In the genomic region with DNA sequence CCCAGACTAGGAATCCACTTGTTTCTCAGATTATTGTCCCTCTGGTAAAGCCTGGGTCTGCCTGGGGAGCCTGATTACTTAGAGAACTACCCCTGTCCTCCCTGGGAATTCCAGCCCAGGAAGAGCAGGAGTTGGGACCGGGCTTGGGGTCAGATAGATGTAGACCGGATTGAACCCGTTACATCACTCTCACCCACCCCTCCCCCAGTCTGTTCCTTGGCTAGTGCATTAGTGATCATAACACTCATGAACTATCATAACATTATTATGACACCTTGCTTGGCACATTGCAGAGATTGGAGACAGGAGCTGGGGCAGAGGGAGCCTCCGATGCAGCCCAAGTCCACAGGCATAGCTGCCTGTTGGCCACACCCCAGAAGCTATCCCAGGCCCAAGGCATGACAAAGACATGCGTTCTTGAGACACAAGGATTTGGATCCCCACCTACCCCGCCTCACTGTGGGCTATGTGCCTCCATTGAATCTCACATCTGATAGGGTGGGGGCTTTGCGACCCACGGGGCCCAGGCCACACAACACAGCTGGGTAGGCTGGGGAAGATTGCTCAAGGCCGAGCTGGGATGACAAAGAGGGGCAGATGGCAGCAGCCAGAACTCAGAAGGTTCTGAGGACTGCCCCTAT, we compare ENCODE assay signal across 9 mouse cellular contexts. TPM values are rescaled to one million over a fixed set of nuclear protein-coding genes. Genes with fewer than 3 reads are reported as not detected.
A peak's percentile ranks its signal among the peaks of the same experiment; 100 is the strongest.
DNase-seq lines count a peak whose midpoint lies in the region; ATAC-seq and TF ChIP-seq lines count a peak whose summit lies in the region.
"Had no signal": no experiment of that assay in that cellular context is flagged by ENCODE, and none has a peak within 500 bp of the region (broad histone marks: within the 10 kb centered on the region; RNA-seq: fewer than 3 reads in every experiment).

No protein-coding gene starts in this region.

- intact Hi-C loops in gastrocnemius, postnatal 36 days (cut with DNase I) = no loop called here

- H3K9me3 ChIP-seq in heart, embryonic 11.5 days (replicated peaks; ENCODE audit: control insufficient read depth, low read length) = no peaks in the 10 kb centered on the region
- no peaks in the 10 kb centered on the region for H3K9me3 ChIP-seq in embryonic facial prominence, embryonic 13.5 days
- no peaks in the 10 kb centered on the region for H3K9me3 ChIP-seq in limb, embryonic 13.5 days

- no peak for DNase-seq in heart, adult 9 months (ENCODE audit: low spot score in 2 of 2)
- no peak for DNase-seq in B cell, adult 2 months
- no peak for DNase-seq in right cerebral cortex, postnatal 25 days
- no peak for DNase-seq in gastrocnemius, postnatal 36 days

- peak overlapping the region; percentile 71; the same call in 1 of the 2 replicates for H3K4me3 ChIP-seq in heart, embryonic 11.5 days (ENCODE audit: low read depth, low read length)
- peak overlapping the region; percentile 91 for H3K4me3 ChIP-seq in C2C12 (ENCODE audit: insufficient read depth, poor library complexity, severe bottlenecking)
- peak overlapping the region; percentile 64 for H3K4me3 ChIP-seq in embryonic facial prominence, embryonic 13.5 days
- peak overlapping the region; percentile 73 for H3K4me3 ChIP-seq in limb, embryonic 13.5 days

- no peaks in the 10 kb centered on the region for H3K27me3 ChIP-seq in heart, embryonic 11.5 days (ENCODE audit: control insufficient read depth, insufficient read depth, low read length)
- no peaks in the 10 kb centered on the region for H3K27me3 ChIP-seq in C2C12 (ENCODE audit: control insufficient read depth, insufficient read depth, insufficient read length)
- peaks cover 32% of the 10 kb centered on the region for H3K27me3 ChIP-seq in embryonic facial prominence, embryonic 13.5 days
- peaks cover 17% of the 10 kb centered on the region for H3K27me3 ChIP-seq in limb, embryonic 13.5 days

- H3ac ChIP-seq in C2C12 (ENCODE audit: control insufficient read depth, insufficient read length, low read depth) = peak overlapping the region; percentile 93

- WGBS in heart, embryonic 11.5 days (ENCODE audit: insufficient replicate concordance) = 49% methylated on average over 9 of the region's 9 CpGs
- 51% methylated on average over 9 of the region's 9 CpGs for WGBS in embryonic facial prominence, embryonic 13.5 days
- 56% methylated on average over 9 of the region's 9 CpGs for WGBS in limb, embryonic 13.5 days

- peaks cover 71% of the 10 kb centered on the region for H3K79me2 ChIP-seq in C2C12 (ENCODE audit: control insufficient read depth, insufficient read depth)

- no peaks in the 10 kb centered on the region for H3K36me3 ChIP-seq in heart, embryonic 11.5 days (ENCODE audit: control insufficient read depth, insufficient read depth, low read length)
- peaks cover 6% of the 10 kb centered on the region for H3K36me3 ChIP-seq in C2C12 (ENCODE audit: control insufficient read depth, insufficient read depth)
- H3K36me3 ChIP-seq in embryonic facial prominence, embryonic 13.5 days = no peaks in the 10 kb centered on the region
- no peaks in the 10 kb centered on the region for H3K36me3 ChIP-seq in limb, embryonic 13.5 days

- H3K27ac ChIP-seq in heart, embryonic 11.5 days (ENCODE audit: low read depth, low read length) = no peak overlapping the region
- no peak overlapping the region for H3K27ac ChIP-seq in embryonic facial prominence, embryonic 13.5 days
- H3K27ac ChIP-seq in limb, embryonic 13.5 days = no peak overlapping the region

- TF ChIP-seq CTCF in C2C12 (IDR thresholded peaks at IDR 0.05; ENCODE audit: control insufficient read depth, insufficient read depth, insufficient read length) = no peak

- no peak overlapping the region; the same call in 1 of the 2 replicates for H3K9ac ChIP-seq in heart, embryonic 11.5 days (ENCODE audit: low read depth, low read length)
- H3K9ac ChIP-seq in embryonic facial prominence, embryonic 13.5 days = no peak overlapping the region
- peak overlapping the region; percentile 76; the same call in 1 of the 2 replicates for H3K9ac ChIP-seq in limb, embryonic 13.5 days

- peak overlapping the region; percentile 98 for H3K4me2 ChIP-seq in heart, embryonic 11.5 days
- peak overlapping the region; percentile 98 for H3K4me2 ChIP-seq in embryonic facial prominence, embryonic 13.5 days
- peak overlapping the region; percentile 96 for H3K4me2 ChIP-seq in limb, embryonic 13.5 days (replicated peaks)

- peaks cover 23% of the 10 kb centered on the region for H3K4me1 ChIP-seq in heart, embryonic 11.5 days (ENCODE audit: control insufficient read depth, insufficient read depth, low read length)
- peaks cover 25% of the 10 kb centered on the region for H3K4me1 ChIP-seq in embryonic facial prominence, embryonic 13.5 days
- H3K4me1 ChIP-seq in limb, embryonic 13.5 days = peaks cover 25% of the 10 kb centered on the region

- peaks cover 59% of the 10 kb centered on the region for H3K79me3 ChIP-seq in C2C12 (ENCODE audit: low read depth)

- no peak for ATAC-seq in heart, embryonic 11.5 days (replicated peaks; ENCODE audit: insufficient number of reproducible peaks, low FRiP score, low TSS enrichment)
- ATAC-seq in embryonic facial prominence, embryonic 13.5 days (ENCODE audit: insufficient number of reproducible peaks, insufficient read depth, low FRiP score, low TSS enrichment, low read depth) = no peak
- no peak for ATAC-seq in limb, embryonic 13.5 days (ENCODE audit: low FRiP score, low read depth)

TF ChIP-seq in C2C12, 6 proteins besides CTCF, POLR2A, EP300 and RAD21:
- TF ChIP-seq USF1 (IDR thresholded peaks at IDR 0.05; ENCODE audit: low read depth) (no peak), CEBPB (IDR thresholded peaks at IDR 0.05; ENCODE audit: low read depth) (no peak), MYOD1 (IDR thresholded peaks at IDR 0.05; ENCODE audit: control insufficient read depth, insufficient read length, low read depth) (no peak), MAX (IDR thresholded peaks at IDR 0.05) (no peak), MYOG (IDR thresholded peaks at IDR 0.05; ENCODE audit: control insufficient read depth, extremely low read depth, insufficient read length) (no peak), FOSL1 (IDR thresholded peaks at IDR 0.05; ENCODE audit: insufficient read depth, low read length, poor library complexity, severe bottlenecking) (no peak)
TF ChIP-seq in C2C12: peak in this region for 0.

RNA-seq across cellular contexts. Expression of a gene that starts 1.4 kb away (rescaled TPM):
- polyA plus RNA-seq in heart, embryonic 11.5 days (2014; fragmentation: Nextera tagmentation; extraction: Ambion mirVana) = 4.2 and 4.4 TPM in 2 replicates
- polyA plus RNA-seq in C2C12 (2012; fragmentation: generic; extraction: Trizol) = 40.2 TPM
- 2.3 and 2.8 TPM in 2 replicates for polyA plus RNA-seq in embryonic facial prominence, embryonic 13.5 days (2015; fragmentation: Nextera tagmentation; extraction: Ambion mirVana)
- 2.7 and 3.6 TPM in 2 replicates for polyA plus RNA-seq in limb, embryonic 13.5 days (2015; fragmentation: Nextera tagmentation; extraction: Ambion mirVana)
- 1 to 10 TPM; 2.5 to 4.2 TPM for total RNA-seq in gastrocnemius, postnatal 36 days (2021)

RNA-seq across cellular contexts. Expression of a gene that starts 53.2 kb away (rescaled TPM):
- polyA plus RNA-seq in heart, embryonic 11.5 days (2014; fragmentation: Nextera tagmentation; extraction: Ambion mirVana) = not detected in 2 replicates
- 0.14 TPM for polyA plus RNA-seq in C2C12 (2012; fragmentation: generic; extraction: Trizol)
- polyA plus RNA-seq in embryonic facial prominence, embryonic 13.5 days (2015; fragmentation: Nextera tagmentation; extraction: Ambion mirVana) = 1.2 and 1.8 TPM in 2 replicates
- polyA plus RNA-seq in limb, embryonic 13.5 days (2015; fragmentation: Nextera tagmentation; extraction: Ambion mirVana) = 0.69 and 1.1 TPM in 2 replicates
- not detected for total RNA-seq in gastrocnemius, postnatal 36 days (2021)
- total RNA-seq: common myeloid progenitor, adult 5-6 weeks had no signal

RNA-seq across cellular contexts. Expression of a gene that starts 53.2 kb away (rescaled TPM):
- polyA plus RNA-seq in heart, embryonic 11.5 days (2014; fragmentation: Nextera tagmentation; extraction: Ambion mirVana) = 0.03 TPM in 1 of 2 replicates, not detected in the other
- 0.01 TPM for polyA plus RNA-seq in C2C12 (2012; fragmentation: generic; extraction: Trizol)
- 0.34 and 0.37 TPM in 2 replicates for polyA plus RNA-seq in embryonic facial prominence, embryonic 13.5 days (2015; fragmentation: Nextera tagmentation; extraction: Ambion mirVana)
- polyA plus RNA-seq in limb, embryonic 13.5 days (2015; fragmentation: Nextera tagmentation; extraction: Ambion mirVana) = 0.19 and 0.43 TPM in 2 replicates
- not detected for total RNA-seq in gastrocnemius, postnatal 36 days (2021)
- total RNA-seq: common myeloid progenitor, adult 5-6 weeks had no signal
